Mouse (Mus musculus) midbrain, embryonic 12.5 days (tissue): ENCODE results near the gene Rpap3. TPM values are rescaled to one million over a fixed set of nuclear protein-coding genes. Genes with fewer than 3 reads are reported as not detected.
A peak's percentile ranks its signal among the peaks of the same experiment; 100 is the strongest.

Source experiments
- ATAC-seq: fragments of 200-750 bp; cut with Nextera tagmentation; 2 replicates; pipeline ENCODE4 v1.8.0; 2017; ENCODE audit warnings: low read depth, moderate TSS enrichment, moderate library complexity; ENCODE audit not compliant: low FRiP score
- H3K27ac ChIP-seq: fragments of 300-500 bp; sonication (generic); replicated peaks from 2 replicates; pipeline ENCODE4 v1.5.1; 2016; ENCODE audit warnings: mild to moderate bottlenecking
- H3K27me3 ChIP-seq: fragments of 300-500 bp; sonication (generic); 2 replicates; pipeline ENCODE4 v1.6.1; 2016; ENCODE audit warnings: mild to moderate bottlenecking
- H3K36me3 ChIP-seq: fragments of 300-500 bp; sonication (generic); 2 replicates; pipeline ENCODE4 v1.6.1; 2016
- H3K4me1 ChIP-seq: fragments of 300-500 bp; sonication (generic); 2 replicates; pipeline ENCODE4 v1.6.1; 2016
- H3K4me2 ChIP-seq: fragments of 300-500 bp; sonication (generic); replicated peaks from 2 replicates; pipeline ENCODE4 v1.6.1; 2016; ENCODE audit warnings: mild to moderate bottlenecking, moderate library complexity
- H3K4me3 ChIP-seq: fragments of 300-500 bp; sonication (generic); 2 replicates; pipeline ENCODE4 v1.5.1; 2016; ENCODE audit warnings: mild to moderate bottlenecking
- H3K9ac ChIP-seq: fragments of 300-500 bp; sonication (generic); replicated peaks from 2 replicates; pipeline ENCODE4 v1.6.1; 2016; ENCODE audit warnings: mild to moderate bottlenecking, moderate library complexity
- H3K9me3 ChIP-seq: fragments of 300-500 bp; sonication (generic); 2 replicates; pipeline ENCODE4 v1.6.1; 2016; ENCODE audit warnings: mild to moderate bottlenecking
- WGBS: fragments of 180-500 bp; shearing (Covaris S2); methylation state at CpG from one replicate; pipeline ENCODE4 v1.1.7; 2016; 5-methylcytosine and 5-hydroxymethylcytosine counted together
- polyA plus RNA-seq: library from polyadenylated mRNA; unstranded; fragments of >200 nt; fragmentation: Nextera tagmentation; extraction: Ambion mirVana; gene quantifications from 2 replicates; pipeline ENCODE4 v1.2.1, GENCODE M21; 2016

Rpap3 gene
- 40.2 and 40.9 TPM in 2 replicates for polyA plus RNA-seq

DNA sequence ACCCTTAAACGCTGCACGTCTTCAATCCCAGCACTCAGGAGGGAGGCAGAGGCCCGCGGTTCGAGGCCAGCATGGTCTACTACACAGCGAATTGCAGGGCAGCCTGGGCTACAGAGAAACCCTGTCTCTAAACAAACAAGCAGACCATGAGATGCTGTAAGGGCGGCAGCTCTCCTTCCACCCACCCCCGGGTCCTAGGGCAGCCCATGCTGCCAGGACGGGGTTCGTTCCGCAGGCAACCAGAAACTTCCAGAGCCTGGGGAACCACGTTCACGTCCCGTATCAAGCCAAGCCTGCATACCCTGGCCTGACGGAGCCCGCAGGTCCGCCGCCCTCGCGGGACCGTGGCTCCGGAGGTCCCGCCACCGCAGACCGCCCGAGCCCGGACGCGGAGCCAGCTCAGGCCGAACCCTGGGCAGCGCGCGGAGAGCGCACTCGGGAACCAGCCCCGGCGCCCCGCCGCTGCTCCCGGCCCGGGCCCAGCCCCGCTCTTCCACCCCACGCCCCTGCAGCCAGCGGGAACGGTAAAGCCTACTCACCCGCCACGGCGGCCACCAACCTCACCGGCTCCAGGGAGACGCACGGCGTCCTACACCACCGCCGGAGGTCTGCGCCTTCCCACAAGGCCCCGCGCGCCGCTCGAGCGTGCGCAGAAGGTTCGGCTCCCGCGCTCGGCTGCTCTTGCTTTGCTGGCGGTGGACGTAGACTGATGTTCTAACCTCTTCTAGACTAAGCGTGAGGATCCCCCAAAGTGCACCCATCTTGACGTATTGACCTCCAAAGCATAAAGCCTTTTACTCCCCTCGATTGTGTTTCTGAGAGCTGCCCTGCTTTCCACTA is at the start of gene Rpap3:
Rpap3 (minus strand) TSS at position 615 of the 840 bp plus-strand sequence.
- peak within 1 kb of the TSS; percentile 66 for H3K27ac ChIP-seq
- peak within 1 kb of the TSS; percentile 98 for H3K4me3 ChIP-seq
- peak within 1 kb of the TSS; percentile 97 for H3K9ac ChIP-seq
- peak; percentile 93 for ATAC-seq
- H3K4me2 ChIP-seq: peak within 1 kb of the TSS; percentile 80
- H3K9me3 ChIP-seq: no peaks in the 10 kb centered on the region
- H3K27me3 ChIP-seq: no peaks in the 10 kb centered on the region
- under 1% methylated on average over 59 of the region's 71 CpGs for WGBS
- H3K4me1 ChIP-seq: peaks cover 16% of the 10 kb centered on the region
- H3K36me3 ChIP-seq: peaks cover 27% of the 10 kb centered on the region

DNA sequence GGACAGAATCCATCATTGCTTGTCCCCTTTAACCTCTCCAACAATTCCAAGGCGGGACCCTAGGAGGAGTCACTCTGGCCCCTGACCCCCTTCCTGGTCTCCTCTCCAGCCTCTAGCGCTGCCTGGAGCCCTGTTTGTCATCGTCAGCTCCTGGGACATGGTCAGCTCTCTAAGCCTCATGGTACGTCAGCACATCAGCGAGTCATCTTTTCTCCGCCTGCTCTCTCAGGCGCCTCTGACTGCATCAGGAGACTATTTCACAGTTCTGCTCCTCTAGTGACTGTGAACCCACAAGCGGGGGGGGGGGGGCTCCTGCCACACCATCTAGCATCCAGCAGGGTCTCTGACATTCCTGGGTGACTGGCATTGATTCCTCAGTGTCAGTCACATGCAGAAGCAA is 49.7 kb upstream of the Rpap3 start:
- Histone ChIP-seq H3K36me3 (no peaks in the 10 kb centered on the region), H3K27ac (no peak overlapping the region), H3K9me3 (no peaks in the 10 kb centered on the region), H3K4me2 (no peak overlapping the region), H3K4me3 (no peak overlapping the region), H3K9ac (no peak overlapping the region), H3K27me3 (0 out of 2 replicates have a peak, but pooled peaks cover 4% of the 10 kb centered on the region), H3K4me1 (peaks cover 7% of the 10 kb centered on the region; the same call in 1 of the 2 replicates)
- ATAC-seq: no peak
- WGBS: 58% methylated on average over 8 of the region's 8 CpGs

DNA sequence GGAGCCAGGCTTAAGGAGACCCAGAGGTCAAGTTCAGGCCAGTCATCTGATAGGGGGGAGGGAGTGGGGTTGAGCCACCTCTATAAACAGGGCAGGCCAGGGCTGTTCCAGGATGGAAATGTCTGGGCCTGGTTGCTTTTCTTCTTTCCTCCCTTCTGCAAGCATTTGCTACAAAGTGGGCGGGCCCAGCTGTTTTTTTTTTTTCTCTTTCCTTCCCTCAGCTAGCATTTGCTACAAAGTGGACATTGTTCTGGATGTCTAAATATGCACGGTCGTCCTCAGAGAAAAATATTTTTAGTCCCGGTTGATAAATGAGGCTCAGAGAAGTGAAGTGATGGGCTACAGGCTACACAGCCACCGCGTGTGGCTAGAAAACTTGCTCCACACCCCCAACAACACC is 48.9 kb upstream of the Rpap3 start:
- peaks cover 7% of the 10 kb centered on the region; the same call in 1 of the 2 replicates for H3K27me3 ChIP-seq

DNA sequence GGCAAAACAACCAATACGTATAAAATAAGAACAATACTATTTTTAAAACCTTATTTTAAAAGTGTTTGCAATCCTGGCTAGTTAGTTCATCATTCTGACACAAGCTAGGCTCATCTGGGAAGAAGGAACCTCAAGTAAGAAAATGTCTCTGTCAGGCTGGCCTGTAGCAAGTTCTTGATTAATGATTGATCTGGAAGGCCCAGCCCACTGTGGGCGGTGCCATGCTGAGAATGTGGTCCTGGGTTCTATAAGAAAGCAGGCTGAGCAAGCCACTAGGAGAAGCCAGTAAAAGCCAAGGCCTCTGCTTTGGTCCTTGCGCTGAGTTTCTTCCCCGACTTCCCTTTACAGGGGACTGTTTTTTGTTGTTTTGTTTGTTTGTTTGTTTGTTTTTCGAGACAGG is 46.9 kb upstream of the Rpap3 start:
- no peak for ATAC-seq

More for the DNA sequence above, 48.9 kb upstream of the Rpap3 start:
- Histone ChIP-seq H3K4me1 (peaks cover 11% of the 10 kb centered on the region; the same call in 1 of the 2 replicates), H3K9me3 (no peaks in the 10 kb centered on the region), H3K4me2 (no peak overlapping the region), H3K9ac (no peak overlapping the region), H3K36me3 (no peaks in the 10 kb centered on the region), H3K27ac (no peak overlapping the region), H3K4me3 (no peak overlapping the region)
- no peak for ATAC-seq
- WGBS: 82% methylated on average over 6 of the region's 6 CpGs

DNA sequence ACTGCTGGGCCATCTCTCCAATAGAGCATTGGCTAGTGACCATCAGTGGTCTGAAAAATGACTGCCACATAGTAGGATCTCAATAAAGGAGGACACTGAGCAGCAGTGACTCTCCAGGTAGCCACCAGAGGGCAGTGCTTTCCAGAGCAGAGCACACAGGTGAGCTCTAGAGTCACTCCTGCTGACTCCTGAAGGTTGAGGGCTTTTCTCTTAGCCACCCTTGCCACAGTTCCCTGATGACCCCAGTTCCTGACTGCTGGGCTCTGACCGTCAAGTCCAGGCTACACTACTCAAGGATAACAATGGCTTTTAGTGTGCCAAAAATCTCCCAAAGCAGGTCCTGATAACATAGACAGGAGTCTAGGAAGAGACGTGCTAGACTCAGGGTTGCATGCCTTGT is 46.1 kb upstream of the Rpap3 start:
- H3K27ac ChIP-seq: no peak overlapping the region
- H3K9ac ChIP-seq: no peak overlapping the region
- no peaks in the 10 kb centered on the region for H3K36me3 ChIP-seq
- ATAC-seq: no peak
- no peak overlapping the region for H3K4me2 ChIP-seq
- no peak overlapping the region for H3K4me3 ChIP-seq
- 87% methylated on average over 2 of the region's 2 CpGs for WGBS
- no peaks in the 10 kb centered on the region for H3K9me3 ChIP-seq
- peaks cover 19% of the 10 kb centered on the region for H3K4me1 ChIP-seq
- peaks cover 15% of the 10 kb centered on the region for H3K27me3 ChIP-seq

More for the DNA sequence above, 46.9 kb upstream of the Rpap3 start:
- no peaks in the 10 kb centered on the region for H3K36me3 ChIP-seq
- no peak overlapping the region for H3K27ac ChIP-seq
- 94% methylated on average over 5 of the region's 5 CpGs for WGBS
- H3K4me3 ChIP-seq: no peak overlapping the region
- no peak overlapping the region for H3K9ac ChIP-seq
- peaks cover 19% of the 10 kb centered on the region for H3K4me1 ChIP-seq
- H3K9me3 ChIP-seq: no peaks in the 10 kb centered on the region
- no peak overlapping the region for H3K4me2 ChIP-seq
- H3K27me3 ChIP-seq: peaks cover 10% of the 10 kb centered on the region; the same call in 1 of the 2 replicates

DNA sequence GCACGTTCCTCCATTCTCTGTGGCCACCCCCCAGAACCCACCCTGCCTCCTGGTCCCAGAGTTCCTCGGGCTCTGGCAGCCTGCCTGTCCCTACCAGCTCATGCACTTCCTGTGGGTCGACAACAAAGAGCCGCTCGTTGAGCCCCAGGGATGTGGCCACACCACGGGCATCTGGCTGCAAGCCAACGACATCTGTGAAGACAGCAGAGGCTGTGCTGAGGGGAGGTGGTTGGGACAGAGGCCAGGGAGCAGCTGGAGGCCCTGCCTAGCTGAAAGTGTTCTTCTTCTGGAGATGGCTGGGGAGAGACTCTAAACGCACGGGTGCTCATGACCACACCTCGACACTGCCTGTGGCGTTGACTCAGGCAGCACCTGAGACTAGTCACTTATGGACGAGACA is 45.1 kb upstream of the Rpap3 start:
- no peak overlapping the region for H3K4me3 ChIP-seq
- H3K27ac ChIP-seq: 0 out of 2 replicates have a peak overlapping the region, but pooled peaks have one; percentile 22
- no peaks in the 10 kb centered on the region for H3K9me3 ChIP-seq
- WGBS: 52% methylated on average over 12 of the region's 12 CpGs
- no peaks in the 10 kb centered on the region for H3K36me3 ChIP-seq
- no peak overlapping the region for H3K4me2 ChIP-seq
- H3K27me3 ChIP-seq: peaks cover 15% of the 10 kb centered on the region
- H3K9ac ChIP-seq: no peak overlapping the region
- peak; percentile 49; the same call in 1 of the 2 replicates for ATAC-seq
- peaks cover 19% of the 10 kb centered on the region for H3K4me1 ChIP-seq

DNA sequence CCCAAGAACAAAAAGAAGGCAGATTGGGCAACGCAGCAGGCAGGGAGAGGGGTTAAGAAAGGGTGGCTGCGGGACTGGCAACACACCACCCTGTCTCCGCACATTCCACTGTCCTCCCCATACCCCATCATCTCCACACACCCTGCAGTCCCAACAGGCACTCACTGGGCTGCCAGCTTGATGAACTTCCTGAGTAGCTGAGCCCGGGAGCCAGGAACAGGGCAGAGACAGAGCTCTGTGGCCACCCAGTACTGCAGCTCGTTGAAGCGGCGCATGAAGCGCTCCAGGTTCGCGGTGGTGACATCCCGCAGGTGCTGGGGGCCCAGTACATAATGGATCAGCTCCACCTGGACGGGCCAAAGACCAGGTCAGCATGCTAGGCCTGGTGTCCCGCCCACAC is 44.2 kb upstream of the Rpap3 start:
- no peak for ATAC-seq
- WGBS: 93% methylated on average over 13 of the region's 13 CpGs
- Histone ChIP-seq H3K9ac (no peak overlapping the region), H3K4me1 (peaks cover 23% of the 10 kb centered on the region), H3K27me3 (peaks cover 15% of the 10 kb centered on the region), H3K36me3 (no peaks in the 10 kb centered on the region), H3K4me3 (no peak overlapping the region), H3K9me3 (no peaks in the 10 kb centered on the region), H3K4me2 (no peak overlapping the region), H3K27ac (no peak overlapping the region)

DNA sequence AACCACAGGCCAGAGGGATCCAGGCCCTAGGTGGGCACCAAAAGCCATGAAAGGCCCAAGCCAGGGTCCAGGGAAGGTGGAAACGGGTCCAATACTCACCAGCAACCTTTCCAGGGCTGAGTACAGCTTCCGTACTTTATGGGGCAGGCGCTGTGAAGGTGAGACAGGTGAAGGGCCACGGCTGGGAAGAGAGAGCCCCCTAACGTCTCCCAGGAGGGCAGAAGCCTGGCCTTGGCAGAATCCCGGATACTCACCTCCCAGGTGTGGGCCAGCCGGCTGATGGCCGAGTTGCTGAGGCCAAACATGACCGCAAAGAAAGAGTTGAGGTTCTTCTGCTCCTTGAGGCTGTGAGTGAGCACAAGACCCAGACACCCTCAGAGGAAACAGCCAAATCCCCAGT is 43.8 kb upstream of the Rpap3 start:
- Histone ChIP-seq H3K4me3 (no peak overlapping the region), H3K4me1 (peaks cover 23% of the 10 kb centered on the region), H3K27ac (no peak overlapping the region), H3K27me3 (peaks cover 15% of the 10 kb centered on the region), H3K9ac (no peak overlapping the region), H3K36me3 (no peaks in the 10 kb centered on the region), H3K9me3 (no peaks in the 10 kb centered on the region), H3K4me2 (no peak overlapping the region)
- WGBS: 90% methylated on average over 9 of the region's 9 CpGs
- ATAC-seq: no peak

DNA sequence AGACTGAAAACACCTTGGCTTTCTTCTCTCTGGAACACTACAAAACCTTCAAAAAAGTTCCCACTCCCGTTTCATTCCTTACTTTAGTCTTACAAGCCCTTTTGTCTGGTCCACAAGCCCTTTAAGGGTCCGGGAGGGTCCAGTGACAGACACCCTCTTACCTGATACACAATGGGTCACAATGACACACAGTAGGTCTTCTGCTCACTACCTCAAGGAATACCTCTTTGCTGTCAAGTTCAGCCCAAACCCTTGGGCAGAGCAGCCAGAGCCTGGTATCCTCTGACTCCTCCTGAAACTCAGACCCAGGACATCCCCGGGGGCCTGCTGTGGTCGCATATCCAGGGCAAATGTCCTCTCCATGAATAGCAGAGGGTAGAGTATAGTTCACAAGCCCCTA is 43.3 kb upstream of the Rpap3 start:
- Histone ChIP-seq H3K36me3 (no peaks in the 10 kb centered on the region), H3K27ac (no peak overlapping the region), H3K27me3 (peaks cover 15% of the 10 kb centered on the region), H3K4me3 (no peak overlapping the region), H3K9ac (no peak overlapping the region), H3K4me1 (peaks cover 23% of the 10 kb centered on the region), H3K9me3 (no peaks in the 10 kb centered on the region), H3K4me2 (no peak overlapping the region)
- ATAC-seq: no peak
- WGBS: 88% methylated on average over 4 of the region's 4 CpGs

DNA sequence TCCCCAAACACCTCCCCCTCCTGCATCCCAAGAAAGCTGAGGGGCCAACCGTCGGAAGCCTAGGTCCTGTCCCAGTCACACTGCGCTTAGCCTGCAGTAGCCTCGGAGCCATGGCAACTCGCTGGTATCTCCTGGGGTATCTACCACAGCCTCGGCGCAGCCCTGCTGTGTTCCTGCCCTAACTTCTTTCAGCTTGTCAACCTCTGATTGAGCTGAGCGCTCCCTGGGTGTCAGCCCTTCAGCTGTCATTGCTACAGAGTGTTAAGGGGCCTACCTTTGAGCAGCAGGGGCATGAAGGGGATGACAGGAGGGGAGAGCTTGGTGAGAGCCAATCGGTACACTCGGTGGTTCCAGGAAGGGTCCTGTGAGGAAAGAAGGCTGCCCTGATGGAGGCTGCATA is 42.7 kb upstream of the Rpap3 start:
- H3K36me3 ChIP-seq: no peaks in the 10 kb centered on the region
- no peak overlapping the region for H3K4me2 ChIP-seq
- H3K27me3 ChIP-seq: peaks cover 15% of the 10 kb centered on the region
- no peak overlapping the region for H3K4me3 ChIP-seq
- H3K9ac ChIP-seq: no peak overlapping the region
- no peak overlapping the region for H3K27ac ChIP-seq
- WGBS: 35% methylated on average over 10 of the region's 10 CpGs
- H3K4me1 ChIP-seq: peaks cover 23% of the 10 kb centered on the region
- peak; percentile 38; the same call in 1 of the 2 replicates for ATAC-seq
- H3K9me3 ChIP-seq: no peaks in the 10 kb centered on the region

DNA sequence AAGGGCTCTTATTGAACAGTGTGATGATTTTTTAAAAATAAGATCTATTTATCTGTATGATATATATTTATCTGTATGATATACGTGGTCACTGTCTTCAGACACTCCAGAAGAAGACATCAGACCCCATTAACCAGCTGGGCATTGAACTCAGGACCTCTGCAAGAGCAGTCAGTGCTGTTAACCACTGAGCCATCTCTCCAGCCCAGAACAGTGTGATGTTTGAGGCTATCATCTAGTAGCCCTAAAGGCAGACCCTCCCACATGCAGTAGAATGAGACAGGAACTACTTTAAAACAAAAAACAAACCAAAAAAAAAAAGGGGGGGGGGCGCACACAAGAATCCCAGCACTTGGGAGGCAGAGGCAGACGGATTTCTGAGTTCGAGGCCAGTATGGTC is 41.9 kb upstream of the Rpap3 start:
- Histone ChIP-seq H3K27me3 (peaks cover 15% of the 10 kb centered on the region), H3K4me2 (no peak overlapping the region), H3K4me3 (no peak overlapping the region), H3K36me3 (no peaks in the 10 kb centered on the region), H3K4me1 (peaks cover 25% of the 10 kb centered on the region), H3K9ac (no peak overlapping the region), H3K9me3 (no peaks in the 10 kb centered on the region), H3K27ac (no peak overlapping the region)
- no peak for ATAC-seq
- 91% methylated on average over 4 of the region's 4 CpGs for WGBS

DNA sequence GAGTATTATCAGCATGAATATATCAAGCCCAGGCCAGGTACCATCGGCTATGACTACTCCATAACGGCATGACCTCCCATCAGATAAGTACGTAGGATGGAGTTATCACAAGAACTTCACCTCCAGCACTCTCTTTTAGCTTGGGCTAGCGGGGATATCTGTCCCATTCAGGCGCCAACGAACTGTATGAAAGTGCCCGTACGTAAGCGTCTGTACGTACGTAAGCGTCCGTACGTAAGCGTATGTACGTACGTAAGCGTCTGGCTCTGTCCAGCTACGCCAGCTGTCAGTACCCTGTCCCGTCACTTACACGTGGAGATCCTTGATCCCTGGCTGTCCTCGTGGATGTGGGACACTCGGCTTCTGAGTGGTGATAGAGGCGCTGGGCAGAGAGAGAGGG is 41.1 kb upstream of the Rpap3 start:
- ATAC-seq: no peak
- H3K27me3 ChIP-seq: peaks cover 15% of the 10 kb centered on the region
- H3K4me1 ChIP-seq: peaks cover 27% of the 10 kb centered on the region
- no peak overlapping the region for H3K9ac ChIP-seq
- H3K9me3 ChIP-seq: no peaks in the 10 kb centered on the region
- no peaks in the 10 kb centered on the region for H3K36me3 ChIP-seq
- no peak overlapping the region for H3K27ac ChIP-seq
- no peak overlapping the region for H3K4me3 ChIP-seq
- no peak overlapping the region for H3K4me2 ChIP-seq
- 94% methylated on average over 24 of the region's 24 CpGs for WGBS
